Mouse (Mus musculus) liver, embryonic 16.5 days (tissue): ENCODE data around the gene Dtnb. TPM values are rescaled to one million over a fixed set of nuclear protein-coding genes. Genes with fewer than 3 reads are reported as not detected.

Source experiments
- ATAC-seq: fragments of 200-750 bp; cut with Nextera tagmentation; 2 replicates; pipeline ENCODE4 v1.8.0; 2017; ENCODE audit warnings: low read depth, mild to moderate bottlenecking, moderate number of reproducible peaks, moderate library complexity
- H3K27ac ChIP-seq: fragments of 300-500 bp; sonication (generic); 2 replicates; pipeline ENCODE4 v1.5.1; 2014; ENCODE audit warnings: mild to moderate bottlenecking, low read length
- H3K27me3 ChIP-seq: fragments of 300-500 bp; sonication (generic); 2 replicates; pipeline ENCODE4 v1.6.1; 2014; ENCODE audit warnings: low read depth, low read length, mixed read lengths; ENCODE audit not compliant: control insufficient read depth, insufficient read depth
- H3K36me3 ChIP-seq: fragments of 300-500 bp; sonication (generic); 2 replicates; pipeline ENCODE4 v1.6.1; 2014; ENCODE audit warnings: mild to moderate bottlenecking; ENCODE audit not compliant: control insufficient read depth, insufficient read depth
- H3K4me1 ChIP-seq: fragments of 300-500 bp; sonication (generic); 2 replicates; pipeline ENCODE4 v1.6.1; 2014; ENCODE audit warnings: low read depth, low read length, mixed read lengths; ENCODE audit not compliant: control insufficient read depth
- H3K4me2 ChIP-seq: fragments of 300-500 bp; sonication (generic); 2 replicates; pipeline ENCODE4 v1.6.1; 2014; ENCODE audit warnings: low read depth, low read length, mixed read lengths
- H3K4me3 ChIP-seq: fragments of 300-500 bp; sonication (generic); 2 replicates; pipeline ENCODE4 v1.5.1; 2014; ENCODE audit warnings: low read depth, mild to moderate bottlenecking, low read length
- H3K9ac ChIP-seq: fragments of 300-500 bp; sonication (generic); 2 replicates; pipeline ENCODE4 v1.6.1; 2014; ENCODE audit warnings: low read depth, low read length
- H3K9me3 ChIP-seq: fragments of 300-500 bp; sonication (generic); replicated peaks from 2 replicates; pipeline ENCODE4 v1.6.1; 2016; ENCODE audit warnings: low read length; ENCODE audit not compliant: control insufficient read depth
- WGBS: fragments of 180-500 bp; shearing (Covaris S2); extraction: QIAGEN DNeasy Blood & Tissue Kit; methylation state at CpG from one replicate; pipeline ENCODE4 v1.1.7; 2014; ENCODE audit not compliant: insufficient replicate concordance; 5-methylcytosine and 5-hydroxymethylcytosine counted together
- polyA plus RNA-seq: library from polyadenylated mRNA; unstranded; fragments of >200 nt; fragmentation: Nextera tagmentation; extraction: Ambion mirVana; gene quantifications from 2 replicates; pipeline ENCODE4 v1.2.1, GENCODE M21; 2015

Dtnb gene
- polyA plus RNA-seq, 1 experiment from 2014 or later = 19.7 TPM

DNA sequence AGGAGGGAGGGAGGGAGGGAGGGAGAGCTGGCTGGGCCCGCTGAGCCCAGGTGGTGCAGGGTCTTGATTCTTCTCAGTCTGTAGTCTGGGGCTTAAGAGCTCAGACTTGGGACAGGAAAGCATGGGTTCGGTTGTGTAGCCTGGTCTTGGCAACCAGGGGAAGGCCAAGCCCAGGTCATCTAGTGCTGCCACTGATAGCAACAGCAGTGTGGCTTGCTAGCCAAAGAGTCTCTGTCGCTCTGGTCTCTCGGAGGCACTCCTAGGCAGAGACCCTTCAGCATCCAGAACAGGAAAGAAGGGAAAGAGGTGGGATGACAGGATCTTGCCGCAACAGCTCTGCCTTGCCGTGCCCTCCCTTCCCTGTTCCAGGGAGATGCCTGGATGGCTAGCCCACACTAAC, 240.1 kb downstream of the Dtnb start:
- Histone ChIP-seq H3K4me2 (no peak overlapping the region), H3K4me1 (peaks cover 18% of the 10 kb centered on the region), H3K27ac (no peak overlapping the region), H3K9ac (no peak overlapping the region), H3K36me3 (no peaks in the 10 kb centered on the region), H3K4me3 (no peak overlapping the region), H3K9me3 (no peaks in the 10 kb centered on the region), H3K27me3 (peaks cover 16% of the 10 kb centered on the region)
- ATAC-seq = no peak
- WGBS = 53% methylated on average over 6 of the region's 6 CpGs

DNA sequence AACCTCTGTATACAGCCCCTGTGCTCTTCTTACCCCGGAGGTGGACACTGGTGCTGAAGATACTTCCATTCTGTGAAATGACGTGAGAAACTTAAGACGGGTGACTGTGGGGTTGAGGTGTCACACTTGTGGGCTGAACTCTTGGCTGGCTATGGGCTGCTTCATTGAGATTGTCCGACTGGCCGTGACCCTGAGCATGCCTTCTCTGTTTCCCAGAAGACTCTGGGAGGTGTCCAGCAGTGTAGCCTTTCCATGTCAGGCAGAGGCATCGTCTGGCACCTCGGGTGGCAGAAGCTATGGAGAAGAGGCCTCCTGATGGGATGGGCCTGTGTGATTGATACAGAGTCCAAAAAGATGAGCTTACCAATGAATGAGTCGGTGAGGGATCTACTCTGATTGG, 241.0 kb downstream of the Dtnb start:
- H3K4me2 ChIP-seq = no peak overlapping the region
- 66% methylated on average over 8 of the region's 8 CpGs for WGBS
- no peak overlapping the region for H3K27ac ChIP-seq
- no peaks in the 10 kb centered on the region for H3K9me3 ChIP-seq
- peaks cover 17% of the 10 kb centered on the region for H3K4me1 ChIP-seq
- ATAC-seq = no peak
- no peak overlapping the region for H3K4me3 ChIP-seq
- peaks cover 7% of the 10 kb centered on the region for H3K27me3 ChIP-seq
- no peak overlapping the region for H3K9ac ChIP-seq
- no peaks in the 10 kb centered on the region for H3K36me3 ChIP-seq

GRCm38 (mm10) chr12:3815386-3815785, 243.2 kb downstream of the Dtnb start:
- peaks cover 13% of the 10 kb centered on the region for H3K4me1 ChIP-seq
- H3K27me3 ChIP-seq = no peaks in the 10 kb centered on the region
- no peak overlapping the region for H3K4me3 ChIP-seq
- H3K27ac ChIP-seq = no peak overlapping the region
- no peaks in the 10 kb centered on the region for H3K9me3 ChIP-seq
- no peaks in the 10 kb centered on the region for H3K36me3 ChIP-seq
- no peak overlapping the region for H3K9ac ChIP-seq
- H3K4me2 ChIP-seq = no peak overlapping the region
- ATAC-seq = no peak
- WGBS = 57% methylated on average over 6 of the region's 6 CpGs

DNA sequence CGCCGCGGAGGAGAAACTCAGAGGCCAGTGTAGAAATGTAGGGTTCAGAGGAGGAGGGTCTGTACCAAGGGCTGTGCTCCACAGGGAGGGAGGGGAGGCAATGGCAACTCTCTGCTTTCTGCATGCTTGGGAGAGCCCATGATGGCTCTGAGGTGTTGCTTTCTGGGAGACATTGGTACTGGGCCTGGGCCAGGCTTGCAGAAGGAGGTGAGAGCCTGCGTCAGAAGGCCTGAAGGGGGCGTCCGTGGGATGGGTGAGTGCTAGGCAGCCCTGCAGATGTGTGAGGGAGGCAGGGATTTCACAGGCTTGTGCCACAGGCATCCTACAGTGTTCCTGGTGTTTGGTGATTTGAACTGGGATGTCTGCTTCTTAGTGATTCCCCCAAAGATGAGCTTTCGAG, 244.9 kb downstream of the Dtnb start:
- H3K9ac ChIP-seq = no peak overlapping the region
- ATAC-seq = no peak
- H3K9me3 ChIP-seq = no peaks in the 10 kb centered on the region
- H3K36me3 ChIP-seq = no peaks in the 10 kb centered on the region
- no peak overlapping the region for H3K4me2 ChIP-seq
- H3K4me1 ChIP-seq = peaks cover 7% of the 10 kb centered on the region
- H3K27ac ChIP-seq = no peak overlapping the region
- WGBS = 57% methylated on average over 7 of the region's 7 CpGs
- no peak overlapping the region for H3K4me3 ChIP-seq
- H3K27me3 ChIP-seq = no peaks in the 10 kb centered on the region

DNA sequence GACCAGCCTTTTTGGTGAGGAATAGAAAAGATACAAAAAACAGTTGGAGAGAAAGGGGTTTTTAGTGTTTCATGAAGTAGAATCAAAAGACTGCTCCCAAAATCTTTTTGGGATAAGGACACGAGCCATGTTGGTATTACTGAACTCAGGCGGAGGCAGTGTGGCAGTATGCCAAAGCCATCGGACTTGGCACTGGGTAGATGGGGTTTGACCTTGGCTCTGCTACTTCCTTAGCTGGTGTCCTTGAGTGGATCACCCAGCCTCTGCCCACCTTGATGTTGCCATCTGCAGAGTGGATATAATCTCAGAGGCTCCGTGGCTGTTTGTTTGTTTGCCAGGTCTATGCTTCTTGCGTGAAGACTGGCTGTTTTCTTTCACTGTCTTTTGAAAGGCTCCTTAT, 245.4 kb downstream of the Dtnb start:
- Histone ChIP-seq H3K27ac (no peak overlapping the region), H3K9ac (no peak overlapping the region), H3K4me3 (no peak overlapping the region), H3K36me3 (no peaks in the 10 kb centered on the region), H3K27me3 (no peaks in the 10 kb centered on the region), H3K4me2 (no peak overlapping the region), H3K4me1 (peaks cover 3% of the 10 kb centered on the region), H3K9me3 (no peaks in the 10 kb centered on the region)
- 58% methylated on average over 5 of the region's 5 CpGs for WGBS
- no peak for ATAC-seq

DNA sequence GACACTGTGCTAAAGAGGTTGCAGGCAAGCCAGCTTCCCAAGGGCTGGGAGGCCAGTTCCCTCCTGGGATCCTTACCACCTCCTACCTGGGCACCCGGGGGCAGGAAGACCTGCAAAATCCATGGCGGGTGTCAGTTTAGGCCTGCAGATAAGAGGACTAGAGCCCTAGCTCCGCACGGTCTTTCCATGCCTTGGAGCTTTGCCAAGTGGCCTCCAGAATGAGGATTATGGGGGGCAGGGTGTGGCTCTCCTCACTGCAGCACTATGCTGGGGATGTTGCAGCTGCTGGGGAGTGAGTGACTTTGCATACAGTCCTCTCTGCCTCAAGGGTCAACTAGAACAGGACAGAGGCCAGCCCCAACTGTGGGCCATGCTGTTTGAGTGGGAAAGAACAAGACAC, 247.7 kb downstream of the Dtnb start:
- Histone ChIP-seq H3K27ac (no peak overlapping the region), H3K36me3 (no peaks in the 10 kb centered on the region), H3K9me3 (no peaks in the 10 kb centered on the region), H3K27me3 (no peaks in the 10 kb centered on the region), H3K4me3 (no peak overlapping the region), H3K9ac (no peak overlapping the region), H3K4me2 (no peak overlapping the region), H3K4me1 (peaks cover 3% of the 10 kb centered on the region; the same call in 1 of the 2 replicates)
- ATAC-seq = 0 out of 2 replicates have a peak, but pooled peaks have one; percentile 32
- WGBS = 55% methylated on average over 4 of the region's 4 CpGs

DNA sequence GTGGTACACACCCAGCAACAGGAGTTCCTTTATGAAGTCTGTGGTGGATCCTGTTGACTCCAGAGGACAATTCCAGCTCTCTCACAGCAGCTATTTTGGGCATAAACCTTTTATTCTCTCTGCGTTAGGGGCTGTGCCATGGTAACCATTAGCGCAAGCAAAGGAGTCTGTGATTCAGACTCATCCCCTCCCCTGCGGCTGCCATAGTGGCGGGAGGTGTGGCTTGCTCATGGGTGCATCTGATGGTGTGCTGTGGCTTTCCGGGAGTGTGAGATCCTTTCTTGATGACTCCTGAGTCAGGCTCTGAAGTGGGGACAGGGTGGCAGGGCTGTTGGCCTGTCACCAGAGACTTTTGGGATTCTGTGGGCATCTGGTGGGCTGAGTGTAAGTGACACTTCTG, 251.2 kb downstream of the Dtnb start:
- H3K27me3 ChIP-seq = no peaks in the 10 kb centered on the region
- WGBS = 70% methylated on average over 5 of the region's 5 CpGs
- no peak overlapping the region for H3K9ac ChIP-seq
- H3K4me1 ChIP-seq = peaks cover 3% of the 10 kb centered on the region; the same call in 1 of the 2 replicates
- H3K4me2 ChIP-seq = no peak overlapping the region
- ATAC-seq = no peak
- no peak overlapping the region for H3K27ac ChIP-seq
- H3K36me3 ChIP-seq = no peaks in the 10 kb centered on the region
- no peaks in the 10 kb centered on the region for H3K9me3 ChIP-seq
- no peak overlapping the region for H3K4me3 ChIP-seq

DNA sequence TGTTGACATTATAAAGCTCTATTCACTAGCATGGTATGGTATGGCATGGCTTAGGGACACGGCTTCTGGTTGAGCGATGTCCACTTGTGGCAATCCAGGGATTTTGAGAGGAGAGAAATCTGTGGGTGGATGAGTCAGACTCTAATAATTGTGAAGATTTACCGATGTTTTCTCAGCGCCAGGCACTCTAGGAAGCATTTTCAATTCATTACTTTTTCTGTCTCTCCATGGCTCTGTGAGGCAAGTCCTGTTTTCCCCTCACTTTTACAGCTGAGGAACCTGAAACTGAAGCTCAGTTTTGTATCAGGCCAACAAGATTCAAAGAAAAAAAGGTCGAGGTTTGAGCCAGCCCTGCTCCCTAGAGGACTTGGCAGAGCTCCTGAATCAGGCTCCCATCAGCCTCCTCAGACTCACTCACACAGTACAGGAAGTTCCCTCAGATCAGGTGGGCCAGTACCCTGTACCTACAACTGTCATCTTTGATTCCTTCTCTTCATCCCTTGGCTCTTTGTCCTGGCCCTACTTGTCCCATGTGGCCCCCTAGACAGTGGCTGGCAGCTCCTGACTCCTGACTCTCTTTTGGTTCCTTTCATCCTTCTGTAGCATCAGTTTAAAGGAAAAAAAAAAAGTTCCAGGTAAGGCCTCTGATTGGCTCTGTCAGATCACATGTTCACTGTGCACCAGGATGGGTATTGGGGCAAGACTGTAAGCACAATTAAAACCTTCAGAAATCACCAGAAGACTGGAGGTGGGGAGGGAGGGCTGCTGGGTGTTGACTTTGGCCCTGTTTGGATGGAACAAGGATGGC, 252.9 kb downstream of the Dtnb start:
- Histone ChIP-seq H3K27ac (no peak overlapping the region), H3K27me3 (no peaks in the 10 kb centered on the region), H3K4me1 (no peaks in the 10 kb centered on the region; the same call in 1 of the 2 replicates), H3K4me3 (no peak overlapping the region), H3K4me2 (no peak overlapping the region), H3K9ac (no peak overlapping the region), H3K9me3 (no peaks in the 10 kb centered on the region), H3K36me3 (no peaks in the 10 kb centered on the region)
- 56% methylated on average over 5 of the region's 5 CpGs for WGBS
- ATAC-seq = no peak

DNA sequence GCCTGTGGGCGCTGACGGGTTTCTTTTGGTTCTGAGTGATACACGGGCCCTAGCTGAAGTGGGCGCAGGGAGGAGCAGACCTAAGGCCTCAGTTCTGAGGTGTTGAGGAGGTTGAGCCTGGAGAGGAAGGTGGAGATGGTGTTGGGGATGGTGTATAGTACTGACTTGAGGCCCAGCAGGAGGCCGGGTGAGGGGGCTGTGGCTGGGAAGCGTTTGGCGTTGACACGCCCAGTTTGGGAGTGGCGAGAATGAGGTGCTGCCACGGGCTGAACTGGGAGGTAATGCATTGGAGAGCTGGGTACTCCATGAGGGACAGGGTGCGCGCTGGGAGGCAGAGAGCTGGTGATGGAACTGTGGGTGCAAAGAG, 253.5 kb downstream of the Dtnb start:
- H3K36me3 ChIP-seq = no peaks in the 10 kb centered on the region
- H3K4me1 ChIP-seq = no peaks in the 10 kb centered on the region; the same call in 1 of the 2 replicates
- H3K27ac ChIP-seq = no peak overlapping the region
- no peak overlapping the region for H3K4me2 ChIP-seq
- no peak for ATAC-seq
- no peak overlapping the region for H3K9ac ChIP-seq
- 44% methylated on average over 12 of the region's 12 CpGs for WGBS
- H3K27me3 ChIP-seq = no peaks in the 10 kb centered on the region
- no peak overlapping the region for H3K4me3 ChIP-seq
- no peaks in the 10 kb centered on the region for H3K9me3 ChIP-seq
